Mouse (Mus musculus): ENCODE data around the gene Capn1. TPM values are rescaled to one million over a fixed set of nuclear protein-coding genes. Genes with fewer than 3 reads are reported as not detected.

Capn1 gene
- polyA plus RNA-seq, 1 experiment from 2014 or later = 3.9 TPM

DNA sequence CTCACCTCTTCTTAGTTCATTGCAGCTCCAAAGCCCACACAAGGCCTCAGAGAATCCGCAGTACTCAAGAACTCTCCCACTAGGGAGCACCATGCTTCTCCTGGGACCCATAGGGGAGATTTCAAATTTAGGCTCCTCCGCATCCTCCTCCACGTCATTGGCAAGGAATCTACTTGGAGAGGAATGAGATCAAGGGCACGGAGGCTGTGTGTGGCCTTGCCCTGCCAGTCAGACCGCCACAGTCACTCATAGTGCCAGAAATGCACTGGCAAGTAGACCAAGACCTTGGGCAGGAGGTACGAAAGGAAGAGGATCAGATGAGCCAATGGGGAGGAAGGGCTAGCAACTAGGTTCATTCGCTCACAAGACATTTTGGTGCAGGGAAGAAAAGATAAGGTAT lies 8.2 kb upstream of the Capn1 start:
- Histone ChIP-seq H3K4me3 (ENCODE audit: low read depth, low read length) (no peak overlapping the region), H3K27me3 (ENCODE audit: control insufficient read depth, insufficient read depth, low read length) (no peaks in the 10 kb centered on the region), H3K9me3 (ENCODE audit: control insufficient read depth, low read length) (no peaks in the 10 kb centered on the region), H3K4me2 (no peak overlapping the region), H3K4me1 (ENCODE audit: control insufficient read depth, insufficient read depth, low read length) (no peaks in the 10 kb centered on the region), H3K9ac (ENCODE audit: low read length) (peak overlapping the region; percentile 20; the same call in 1 of the 2 replicates), H3K27ac (ENCODE audit: low read depth, low read length) (no peak overlapping the region), H3K36me3 (ENCODE audit: control insufficient read depth, insufficient read depth, low read length) (no peaks in the 10 kb centered on the region)
- ATAC-seq (ENCODE audit: low FRiP score) = no peak
- WGBS = 90% methylated on average over 7 of the region's 7 CpGs
- DNase-seq (ENCODE audit: low spot score, missing footprints) = no peak

DNA sequence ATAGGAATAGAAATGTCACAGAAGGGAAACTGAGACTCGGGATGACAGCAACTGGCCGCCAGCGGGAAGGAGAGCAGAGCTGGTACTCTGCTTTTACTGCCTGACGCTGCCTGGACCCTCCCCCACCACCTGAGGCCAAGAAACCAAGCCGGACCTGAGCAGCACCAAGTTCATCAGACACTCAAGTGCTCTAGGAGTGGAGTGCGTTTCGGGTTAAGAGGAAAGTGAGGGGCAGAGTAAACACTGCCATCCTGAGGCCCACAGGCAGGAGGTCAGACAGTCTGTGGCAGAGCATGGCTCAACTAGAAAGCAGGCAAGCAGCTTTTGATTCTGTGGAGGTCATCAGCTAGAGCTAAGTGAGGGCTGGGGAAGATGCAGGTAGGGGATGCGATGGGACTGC lies 7.4 kb upstream of the Capn1 start:
- no peak for ATAC-seq (ENCODE audit: low FRiP score)
- H3K27ac ChIP-seq (ENCODE audit: low read depth, low read length) = no peak overlapping the region
- no peak overlapping the region for H3K4me3 ChIP-seq (ENCODE audit: low read depth, low read length)
- H3K9me3 ChIP-seq (ENCODE audit: control insufficient read depth, low read length) = no peaks in the 10 kb centered on the region
- H3K36me3 ChIP-seq (ENCODE audit: control insufficient read depth, insufficient read depth, low read length) = no peaks in the 10 kb centered on the region
- no peak for DNase-seq (ENCODE audit: low spot score, missing footprints)
- H3K4me2 ChIP-seq = no peak overlapping the region
- WGBS = 64% methylated on average over 8 of the region's 8 CpGs
- H3K27me3 ChIP-seq (ENCODE audit: control insufficient read depth, insufficient read depth, low read length) = no peaks in the 10 kb centered on the region
- no peaks in the 10 kb centered on the region for H3K4me1 ChIP-seq (ENCODE audit: control insufficient read depth, insufficient read depth, low read length)
- no peak overlapping the region for H3K9ac ChIP-seq (ENCODE audit: low read length)

DNA sequence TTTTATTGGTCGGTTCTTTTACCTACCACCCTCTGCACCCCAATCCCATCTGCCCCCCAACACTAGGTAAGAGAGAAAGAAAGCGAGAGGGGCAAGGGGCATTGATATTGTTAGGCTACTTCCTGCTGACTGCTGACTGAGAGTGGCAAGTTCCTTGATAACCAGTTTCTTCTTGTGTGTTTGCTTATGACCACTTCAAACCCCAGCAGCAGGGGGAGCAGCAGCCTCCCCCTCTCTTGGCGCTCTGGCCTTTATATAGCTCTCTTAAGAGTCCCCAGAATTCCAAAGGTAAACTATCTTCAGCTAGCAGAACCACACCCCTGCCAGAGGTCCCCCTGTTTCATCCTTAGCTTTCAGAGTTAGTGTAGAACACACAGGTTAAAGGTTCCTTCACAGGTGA lies 4.6 kb upstream of the Capn1 start:
- ATAC-seq (ENCODE audit: low FRiP score) = no peak

DNA sequence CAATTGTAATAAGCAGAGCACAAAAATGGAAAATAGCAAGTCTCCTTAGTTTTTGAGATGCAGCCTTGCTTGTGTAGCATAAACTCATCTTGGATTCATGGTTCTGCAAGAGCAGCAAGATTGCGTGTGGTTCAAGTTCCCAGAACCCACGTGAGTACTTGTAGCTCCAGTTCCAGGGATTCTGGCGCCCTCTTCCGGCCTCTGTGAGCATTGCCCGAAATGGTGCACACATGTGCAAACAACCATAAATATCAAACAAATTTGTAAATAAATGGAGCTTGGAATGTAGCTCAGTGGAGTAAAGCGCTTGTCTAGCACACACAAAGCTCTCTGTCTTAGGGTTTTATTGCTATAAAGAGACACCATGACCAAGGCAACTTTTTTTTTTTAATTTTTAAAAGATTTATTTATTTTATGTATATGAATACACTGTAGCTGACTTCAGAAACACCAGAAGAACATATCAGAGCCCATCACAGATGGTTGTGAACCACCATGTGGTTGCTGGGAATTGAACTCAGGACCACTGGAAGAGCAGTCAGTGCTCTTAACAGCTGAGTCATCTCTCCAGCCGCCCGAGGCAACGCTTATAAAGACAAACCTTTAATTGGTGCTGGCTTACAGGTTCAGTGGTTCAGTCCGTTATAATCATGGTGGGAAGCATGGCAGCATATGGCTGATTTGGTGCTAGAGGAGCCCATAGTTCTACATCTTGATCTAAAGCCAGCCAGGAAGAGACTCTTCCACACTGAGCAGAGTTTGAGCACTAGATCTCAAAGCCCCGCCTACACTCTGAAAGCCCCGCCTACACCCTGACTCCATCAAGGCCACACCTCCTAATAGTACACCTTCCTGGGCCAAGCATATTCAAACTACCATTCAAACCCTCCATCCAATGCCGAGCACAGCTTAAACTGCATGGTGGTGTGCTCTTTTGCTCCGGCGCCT lies 2.7 kb upstream of the Capn1 start:
- ATAC-seq (ENCODE audit: low FRiP score) (no peak), DNase-seq (ENCODE audit: low spot score, missing footprints) (peak; percentile 98)
- WGBS = 28% methylated on average over 15 of the region's 15 CpGs
- H3K4me3 ChIP-seq (ENCODE audit: low read depth, low read length) = no peak overlapping the region
- peaks cover 20% of the 10 kb centered on the region for H3K27me3 ChIP-seq (ENCODE audit: control insufficient read depth, insufficient read depth, low read length)
- H3K36me3 ChIP-seq (ENCODE audit: control insufficient read depth, insufficient read depth, low read length) = no peaks in the 10 kb centered on the region
- no peak overlapping the region for H3K4me2 ChIP-seq
- H3K9me3 ChIP-seq (ENCODE audit: control insufficient read depth, low read length) = no peaks in the 10 kb centered on the region
- no peak overlapping the region for H3K9ac ChIP-seq (ENCODE audit: low read length)
- H3K4me1 ChIP-seq (ENCODE audit: control insufficient read depth, insufficient read depth, low read length) = peaks cover 3% of the 10 kb centered on the region
- H3K27ac ChIP-seq (ENCODE audit: low read depth, low read length) = no peak overlapping the region

More for the DNA sequence above, 4.6 kb upstream of the Capn1 start:
- Histone ChIP-seq H3K9me3 (ENCODE audit: control insufficient read depth, low read length) (no peaks in the 10 kb centered on the region), H3K4me2 (no peak overlapping the region), H3K4me3 (ENCODE audit: low read depth, low read length) (no peak overlapping the region), H3K27ac (ENCODE audit: low read depth, low read length) (no peak overlapping the region), H3K4me1 (ENCODE audit: control insufficient read depth, insufficient read depth, low read length) (peaks cover 3% of the 10 kb centered on the region), H3K27me3 (ENCODE audit: control insufficient read depth, insufficient read depth, low read length) (peaks cover 12% of the 10 kb centered on the region), H3K36me3 (ENCODE audit: control insufficient read depth, insufficient read depth, low read length) (no peaks in the 10 kb centered on the region), H3K9ac (ENCODE audit: low read length) (no peak overlapping the region)
- 60% methylated on average over 3 of the region's 3 CpGs for WGBS
- DNase-seq (ENCODE audit: low spot score, missing footprints) = no peak

DNA sequence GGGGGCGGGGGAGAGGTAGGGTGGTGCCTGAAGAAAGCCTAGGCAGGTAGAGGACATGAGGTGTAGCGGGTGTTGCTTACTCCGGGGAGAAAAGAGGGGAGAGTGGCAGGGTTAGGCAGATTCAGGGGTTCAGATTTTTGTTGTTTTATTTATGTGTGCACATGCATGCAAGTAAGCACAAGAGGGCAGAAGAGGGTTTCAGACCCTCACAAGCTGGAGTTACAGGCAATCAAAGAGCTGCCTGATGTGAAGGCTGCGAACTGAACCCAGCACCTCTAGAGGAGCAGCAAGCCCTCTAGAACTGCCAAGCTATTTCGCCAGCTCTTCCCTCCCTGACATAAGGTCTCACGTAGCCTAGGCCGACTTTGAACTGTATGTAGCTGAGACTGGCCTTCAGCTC lies 835 bp upstream of the Capn1 start:
- WGBS = 42% methylated on average over 7 of the region's 7 CpGs
- Histone ChIP-seq H3K4me1 (ENCODE audit: control insufficient read depth, insufficient read depth, low read length) (peaks cover 3% of the 10 kb centered on the region), H3K4me3 (ENCODE audit: low read depth, low read length) (no peak overlapping the region), H3K36me3 (ENCODE audit: control insufficient read depth, insufficient read depth, low read length) (no peaks in the 10 kb centered on the region), H3K9ac (ENCODE audit: low read length) (no peak overlapping the region), H3K27ac (ENCODE audit: low read depth, low read length) (no peak overlapping the region), H3K4me2 (no peak overlapping the region), H3K27me3 (ENCODE audit: control insufficient read depth, insufficient read depth, low read length) (peaks cover 20% of the 10 kb centered on the region), H3K9me3 (ENCODE audit: control insufficient read depth, low read length) (no peaks in the 10 kb centered on the region)
- ATAC-seq (ENCODE audit: low FRiP score) (no peak), DNase-seq (ENCODE audit: low spot score, missing footprints) (no peak)

DNA sequence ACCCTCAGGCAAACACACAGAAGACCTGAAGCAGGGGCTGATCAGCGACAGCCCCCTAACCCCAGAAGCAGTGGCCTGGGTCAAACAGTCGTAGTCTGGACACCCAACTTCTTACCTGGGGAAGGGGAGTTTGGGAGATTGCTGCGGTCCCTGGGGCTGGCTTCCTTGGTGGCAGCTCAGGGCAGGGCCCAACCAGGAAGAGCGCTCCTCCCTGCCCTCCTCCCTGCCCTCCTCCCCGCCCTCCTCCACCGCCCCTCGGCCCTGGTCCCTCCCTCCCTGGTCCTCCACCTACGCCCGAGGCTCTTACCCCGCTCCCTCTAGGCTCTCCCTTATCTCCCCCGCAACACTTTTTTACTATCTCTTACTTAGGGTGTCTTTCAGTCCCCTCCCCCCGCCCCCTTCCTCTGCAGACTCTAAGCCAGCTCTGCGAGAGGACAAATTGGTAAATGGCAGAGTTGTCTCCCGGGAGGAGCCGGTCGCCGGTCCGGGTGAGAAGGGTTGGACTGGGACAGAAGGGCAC lies 646 bp downstream of the Capn1 start:
- peaks cover 3% of the 10 kb centered on the region for H3K4me1 ChIP-seq (ENCODE audit: control insufficient read depth, insufficient read depth, low read length)
- H3K27me3 ChIP-seq (ENCODE audit: control insufficient read depth, insufficient read depth, low read length) = peaks cover 20% of the 10 kb centered on the region
- DNase-seq (ENCODE audit: low spot score, missing footprints) = peak; percentile 95
- peak overlapping the region; percentile 60 for H3K9ac ChIP-seq (ENCODE audit: low read length)
- no peaks in the 10 kb centered on the region for H3K36me3 ChIP-seq (ENCODE audit: control insufficient read depth, insufficient read depth, low read length)
- no peaks in the 10 kb centered on the region for H3K9me3 ChIP-seq (ENCODE audit: control insufficient read depth, low read length)
- WGBS = under 1% methylated on average over 17 of the region's 18 CpGs
- H3K4me3 ChIP-seq (ENCODE audit: low read depth, low read length) = peak overlapping the region; percentile 46
- peak overlapping the region; percentile 85 for H3K4me2 ChIP-seq
- ATAC-seq (ENCODE audit: low FRiP score) = peak; percentile 56
- H3K27ac ChIP-seq (ENCODE audit: low read depth, low read length) = no peak overlapping the region

DNA sequence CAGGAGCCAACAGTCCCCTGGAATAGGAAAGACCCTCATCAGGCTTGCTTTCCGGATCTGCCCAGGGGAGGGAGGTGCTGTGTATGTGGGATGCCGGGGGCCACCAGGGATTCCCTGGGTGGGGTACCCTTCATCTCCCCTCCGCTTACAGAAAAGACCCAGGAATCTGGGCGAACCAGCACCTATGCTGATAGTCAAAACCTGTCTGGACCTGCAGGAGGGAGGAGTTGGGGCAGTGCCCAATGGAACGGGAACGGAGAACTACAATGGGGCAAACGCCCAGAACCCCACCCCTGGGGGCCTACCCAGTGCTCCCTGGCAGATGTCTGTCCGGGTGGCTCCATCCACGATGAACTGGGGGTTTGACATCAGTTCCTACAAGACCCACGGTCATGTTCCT lies 2.0 kb downstream of the Capn1 start:
- Histone ChIP-seq H3K4me3 (ENCODE audit: low read depth, low read length) (no peak overlapping the region), H3K27me3 (ENCODE audit: control insufficient read depth, insufficient read depth, low read length) (peaks cover 20% of the 10 kb centered on the region), H3K27ac (ENCODE audit: low read depth, low read length) (no peak overlapping the region), H3K4me2 (no peak overlapping the region), H3K9ac (ENCODE audit: low read length) (no peak overlapping the region), H3K9me3 (ENCODE audit: control insufficient read depth, low read length) (no peaks in the 10 kb centered on the region), H3K36me3 (ENCODE audit: control insufficient read depth, insufficient read depth, low read length) (no peaks in the 10 kb centered on the region), H3K4me1 (ENCODE audit: control insufficient read depth, insufficient read depth, low read length) (peaks cover 3% of the 10 kb centered on the region)
- 90% methylated on average over 10 of the region's 10 CpGs for WGBS
- ATAC-seq (ENCODE audit: low FRiP score) = no peak
- no peak for DNase-seq (ENCODE audit: low spot score, missing footprints)

DNA sequence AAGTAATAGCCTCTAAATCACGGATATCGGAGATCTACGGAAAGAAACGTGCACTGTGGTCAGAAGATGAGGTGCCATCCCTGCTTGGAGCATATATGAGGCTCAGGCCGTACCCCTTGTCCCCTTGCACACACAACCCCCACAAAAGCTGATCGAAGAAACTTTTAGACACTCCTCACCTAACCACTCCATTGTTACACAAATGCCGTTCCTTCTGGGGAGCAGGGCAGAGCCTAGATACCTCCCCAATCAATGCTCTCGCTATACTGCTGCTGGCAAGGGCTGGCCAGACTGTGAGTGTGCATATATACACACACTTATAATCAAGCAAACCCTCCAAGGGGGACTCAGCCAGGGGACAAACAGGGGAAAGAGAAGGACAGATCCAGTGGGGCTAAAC lies 6.6 kb downstream of the Capn1 start:
- DNase-seq (ENCODE audit: low spot score, missing footprints) (no peak), ATAC-seq (ENCODE audit: low FRiP score) (no peak)
- no peaks in the 10 kb centered on the region for H3K4me1 ChIP-seq (ENCODE audit: control insufficient read depth, insufficient read depth, low read length)
- no peak overlapping the region for H3K27ac ChIP-seq (ENCODE audit: low read depth, low read length)
- H3K4me3 ChIP-seq (ENCODE audit: low read depth, low read length) = no peak overlapping the region
- no peaks in the 10 kb centered on the region for H3K9me3 ChIP-seq (ENCODE audit: control insufficient read depth, low read length)
- no peaks in the 10 kb centered on the region for H3K36me3 ChIP-seq (ENCODE audit: control insufficient read depth, insufficient read depth, low read length)
- no peak overlapping the region for H3K4me2 ChIP-seq
- WGBS = 67% methylated on average over 8 of the region's 8 CpGs
- H3K9ac ChIP-seq (ENCODE audit: low read length) = no peak overlapping the region
- H3K27me3 ChIP-seq (ENCODE audit: control insufficient read depth, insufficient read depth, low read length) = no peaks in the 10 kb centered on the region

DNA sequence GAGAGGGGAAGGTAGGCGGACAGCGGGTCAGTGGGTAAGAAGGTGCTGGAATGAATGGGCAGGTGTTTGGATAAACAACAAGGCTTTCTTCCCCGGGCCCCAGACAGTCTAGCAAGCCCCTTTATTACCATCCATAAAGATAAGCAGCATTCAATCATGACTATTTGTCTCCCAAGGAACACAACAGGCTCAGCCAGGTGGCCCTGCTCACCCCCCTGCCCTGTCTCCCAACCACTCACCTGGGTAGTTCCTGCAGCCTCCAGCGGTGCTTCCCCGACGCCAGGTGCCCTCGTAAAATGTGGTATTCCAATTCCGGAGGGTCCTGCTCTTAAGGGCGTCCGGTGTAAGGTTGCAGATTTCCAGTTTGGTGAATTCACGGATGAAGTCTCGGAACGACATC lies 8.7 kb downstream of the Capn1 start:
- Histone ChIP-seq H3K36me3 (ENCODE audit: control insufficient read depth, insufficient read depth, low read length) (no peaks in the 10 kb centered on the region), H3K4me1 (ENCODE audit: control insufficient read depth, insufficient read depth, low read length) (no peaks in the 10 kb centered on the region), H3K27ac (ENCODE audit: low read depth, low read length) (no peak overlapping the region), H3K9ac (ENCODE audit: low read length) (no peak overlapping the region), H3K27me3 (ENCODE audit: control insufficient read depth, insufficient read depth, low read length) (no peaks in the 10 kb centered on the region), H3K4me2 (no peak overlapping the region), H3K4me3 (ENCODE audit: low read depth, low read length) (no peak overlapping the region), H3K9me3 (ENCODE audit: control insufficient read depth, low read length) (no peaks in the 10 kb centered on the region)
- ATAC-seq (ENCODE audit: low FRiP score) = no peak
- DNase-seq (ENCODE audit: low spot score, missing footprints) = no peak
- 89% methylated on average over 13 of the region's 13 CpGs for WGBS

All from midbrain, embryonic 11.5 days (tissue).